Mouse (Mus musculus): ENCODE results near the gene Rhobtb1.

GRCm38 (mm10) chr10:69104883-69105225 is 46.4 kb upstream of the Rhobtb1 start:
- TF ChIP-seq ZC3H11A (IDR thresholded peaks at IDR 0.05; ENCODE audit: borderline replicate concordance, low read depth, low read length) (no peak), MAFK (IDR thresholded peaks at IDR 0.05; ENCODE audit: insufficient read depth, low read depth, low read length) (no peak)

Data from ES-E14 (cell line).